Mouse (Mus musculus) heart, embryonic 10.5 days (tissue): ENCODE measurements around the gene Grk1. TPM values are rescaled to one million over a fixed set of nuclear protein-coding genes. Genes with fewer than 3 reads are reported as not detected.

Experiments
- DNase-seq: peaks from one replicate; pipeline ENCODE4 v3.0.0-alpha.2; 2017; ENCODE audit warnings: low spot score
- H3K27ac ChIP-seq: fragments of 300-500 bp; sonication (generic); 2 replicates; pipeline ENCODE4 v1.5.1; 2016; ENCODE audit warnings: mild to moderate bottlenecking
- H3K27me3 ChIP-seq: fragments of 300-500 bp; sonication (generic); 2 replicates; pipeline ENCODE4 v1.6.1; 2016; ENCODE audit warnings: mild to moderate bottlenecking; ENCODE audit not compliant: poor library complexity, insufficient read depth, severe bottlenecking
- H3K36me3 ChIP-seq: fragments of 300-500 bp; sonication (generic); 2 replicates; pipeline ENCODE4 v1.6.1; 2016; ENCODE audit warnings: mild to moderate bottlenecking, moderate library complexity
- H3K4me1 ChIP-seq: fragments of 300-500 bp; sonication (generic); 2 replicates; pipeline ENCODE4 v1.6.1; 2016; ENCODE audit warnings: mild to moderate bottlenecking
- H3K4me3 ChIP-seq: fragments of 300-500 bp; sonication (generic); 2 replicates; pipeline ENCODE4 v1.5.1; 2016; ENCODE audit warnings: mild to moderate bottlenecking, moderate library complexity
- H3K9me3 ChIP-seq: fragments of 300-500 bp; sonication (generic); 2 replicates; pipeline ENCODE4 v1.6.1; 2016; ENCODE audit warnings: mild to moderate bottlenecking, moderate library complexity
- WGBS: fragments of 180-500 bp; shearing (Covaris S2); methylation state at CpG from one replicate; pipeline ENCODE4 v1.1.7; 2016; 5-methylcytosine and 5-hydroxymethylcytosine counted together
- polyA plus RNA-seq: library from polyadenylated mRNA; unstranded; fragments of >200 nt; fragmentation: Nextera tagmentation; extraction: Ambion mirVana; gene quantifications from 2 replicates; pipeline ENCODE4 v1.2.1, GENCODE M21; 2016

Grk1 gene
- polyA plus RNA-seq, 1 experiment from 2014 or later = 0.10 TPM

DNA sequence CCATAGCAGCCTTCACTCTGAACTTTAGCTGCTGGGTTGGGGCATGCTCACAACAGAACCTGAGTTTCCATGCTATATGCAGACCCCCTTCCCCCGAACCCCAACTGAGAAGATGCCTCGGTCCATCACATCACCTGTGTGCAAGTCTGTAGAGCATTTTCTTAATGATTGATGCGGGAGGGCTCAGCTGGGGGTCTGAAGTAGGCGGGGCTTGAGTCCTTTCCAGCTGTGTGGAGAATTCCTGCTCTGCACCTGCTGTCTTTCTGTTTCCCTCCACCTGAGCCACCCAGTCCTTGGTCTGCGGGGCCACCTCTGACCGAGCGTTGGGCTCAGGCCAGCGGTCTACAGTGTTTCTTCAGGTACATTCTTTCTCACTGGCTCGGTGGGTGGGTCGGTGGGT, 30.0 kb downstream of the Grk1 start, which contains the start of gene Tmem255b:
Tmem255b (plus strand) TSS at position 301 of the 400 bp plus-strand sequence.
- Histone ChIP-seq H3K27me3 (peaks cover 58% of the 10 kb centered on the region), H3K9me3 (no peaks in the 10 kb centered on the region), H3K4me3 (0 out of 2 replicates have a peak within 1 kb of the TSS, but pooled peaks have one; percentile 8), H3K27ac (no peak within 1 kb of the TSS), H3K4me1 (peaks cover 8% of the 10 kb centered on the region; the same call in 1 of the 2 replicates), H3K36me3 (no peaks in the 10 kb centered on the region)
- DNase-seq = no peak
- WGBS = 21% methylated on average over 10 of the region's 10 CpGs

DNA sequence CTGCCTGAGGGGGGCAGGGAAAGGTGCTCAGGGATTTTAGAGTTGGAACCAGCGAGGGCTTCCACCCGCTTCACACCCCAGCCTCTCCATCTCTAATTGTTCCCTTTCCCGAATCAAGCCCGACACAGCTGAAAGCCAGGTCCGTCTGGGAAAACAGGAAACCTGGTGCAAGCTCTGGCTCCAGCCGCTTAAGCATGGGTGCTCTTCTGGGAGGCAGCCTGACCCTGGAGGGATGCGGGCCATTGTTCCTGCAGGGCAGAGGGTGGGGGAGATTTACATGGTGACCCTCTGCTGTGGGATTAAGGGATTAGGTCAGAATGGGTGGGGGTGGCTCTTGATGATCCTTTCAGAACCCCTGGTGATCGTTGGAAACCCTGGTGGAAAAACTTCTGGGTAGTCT, 31.2 kb downstream of the Grk1 start:
- Histone ChIP-seq H3K36me3 (no peaks in the 10 kb centered on the region), H3K9me3 (no peaks in the 10 kb centered on the region), H3K4me3 (no peak overlapping the region), H3K4me1 (peaks cover 8% of the 10 kb centered on the region; the same call in 1 of the 2 replicates), H3K27ac (no peak overlapping the region), H3K27me3 (peaks cover 58% of the 10 kb centered on the region)
- DNase-seq = no peak
- 12% methylated on average over 8 of the region's 8 CpGs for WGBS

DNA sequence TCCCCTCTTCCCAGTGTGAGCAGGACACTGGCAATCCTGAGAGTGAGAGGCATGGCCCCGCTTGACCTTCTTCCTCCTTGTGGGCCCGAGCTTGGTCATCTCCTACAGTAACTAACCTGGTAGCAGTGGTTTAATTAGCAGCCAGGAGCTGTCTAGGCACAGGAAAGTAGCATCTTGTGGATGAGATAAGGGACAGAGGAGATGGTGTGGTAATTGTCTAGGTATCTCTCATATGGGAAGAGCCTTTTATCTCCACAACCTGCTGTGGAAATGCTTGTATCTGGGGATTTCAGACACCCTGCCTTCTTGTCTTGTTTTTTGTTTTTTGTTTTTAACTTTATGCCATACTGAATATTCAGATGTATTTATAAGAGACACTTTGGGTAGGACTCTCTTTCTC, 32.6 kb downstream of the Grk1 start:
- DNase-seq = no peak
- Histone ChIP-seq H3K27ac (no peak overlapping the region), H3K36me3 (no peaks in the 10 kb centered on the region), H3K4me3 (no peak overlapping the region), H3K4me1 (peaks cover 8% of the 10 kb centered on the region; the same call in 1 of the 2 replicates), H3K9me3 (no peaks in the 10 kb centered on the region), H3K27me3 (peaks cover 58% of the 10 kb centered on the region)
- WGBS = 57% methylated on average over 2 of the region's 2 CpGs

DNA sequence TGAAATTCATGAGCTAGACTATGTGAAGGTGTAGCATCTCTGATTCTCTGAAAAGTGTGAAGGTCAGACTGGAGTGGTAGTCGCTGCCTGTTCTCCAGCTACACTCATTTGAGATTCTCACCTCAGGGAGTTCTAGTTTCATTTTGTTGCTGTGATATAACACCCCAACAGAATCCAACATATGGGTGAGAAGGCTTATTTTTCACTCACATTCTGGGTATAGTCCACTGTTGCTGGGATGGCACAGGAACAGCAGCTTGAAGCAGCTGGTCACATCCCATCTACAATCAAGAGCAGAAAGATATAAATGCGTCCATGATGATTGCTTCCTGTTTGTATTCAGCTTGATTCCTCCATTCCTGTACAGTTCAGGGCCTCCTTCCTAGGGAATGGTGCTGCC, 37.3 kb downstream of the Grk1 start:
- 79% methylated on average over 2 of the region's 2 CpGs for WGBS
- Histone ChIP-seq H3K4me1 (no peaks in the 10 kb centered on the region), H3K4me3 (no peak overlapping the region), H3K9me3 (no peaks in the 10 kb centered on the region), H3K27ac (no peak overlapping the region), H3K27me3 (peaks cover 13% of the 10 kb centered on the region; the same call in 1 of the 2 replicates), H3K36me3 (no peaks in the 10 kb centered on the region)
- DNase-seq = no peak

DNA sequence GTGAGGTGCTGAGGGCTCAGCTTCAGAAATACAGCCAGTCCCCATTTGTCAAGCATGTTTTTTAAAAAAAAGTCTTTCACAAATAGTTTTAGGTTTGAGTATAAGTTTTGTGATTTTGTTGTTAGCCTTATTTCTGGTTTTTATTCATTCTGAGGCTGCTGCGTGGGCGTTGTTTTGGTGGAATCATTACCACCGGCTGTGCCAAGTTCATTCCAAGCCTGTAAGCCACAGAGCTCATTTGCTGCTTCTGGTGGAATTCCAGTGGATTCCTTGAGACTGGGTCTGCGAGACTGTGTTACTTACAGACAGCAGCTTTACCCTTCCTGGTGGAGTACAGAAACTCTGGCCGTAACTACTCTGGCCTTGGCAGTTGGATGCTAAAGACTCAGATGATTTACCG, 41.6 kb downstream of the Grk1 start:
- no peaks in the 10 kb centered on the region for H3K4me1 ChIP-seq
- H3K27ac ChIP-seq = no peak overlapping the region
- 85% methylated on average over 6 of the region's 6 CpGs for WGBS
- no peaks in the 10 kb centered on the region for H3K36me3 ChIP-seq
- no peaks in the 10 kb centered on the region for H3K9me3 ChIP-seq
- no peak for DNase-seq
- H3K27me3 ChIP-seq = no peaks in the 10 kb centered on the region
- no peak overlapping the region for H3K4me3 ChIP-seq

DNA sequence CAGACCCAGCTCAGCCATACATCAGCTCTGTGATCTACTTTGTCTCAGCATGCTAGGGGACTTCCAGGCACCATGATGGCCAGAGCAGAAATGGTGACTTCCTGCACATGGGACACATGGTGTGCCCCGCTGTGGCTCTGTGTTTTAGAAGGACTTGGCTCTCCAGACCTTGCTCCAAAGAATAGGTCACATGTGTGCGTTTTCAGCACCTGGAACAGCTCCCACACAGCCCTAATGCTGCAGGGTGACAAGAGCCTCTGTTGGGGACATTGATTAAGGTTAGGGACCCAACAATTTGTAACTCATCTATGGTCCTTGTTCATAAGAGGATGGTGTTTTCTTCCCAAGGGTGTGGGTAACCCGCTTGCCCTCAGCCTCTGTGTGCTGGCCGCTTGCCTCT, 43.3 kb downstream of the Grk1 start:
- DNase-seq = no peak
- H3K36me3 ChIP-seq = no peaks in the 10 kb centered on the region
- WGBS = 54% methylated on average over 4 of the region's 4 CpGs

DNA sequence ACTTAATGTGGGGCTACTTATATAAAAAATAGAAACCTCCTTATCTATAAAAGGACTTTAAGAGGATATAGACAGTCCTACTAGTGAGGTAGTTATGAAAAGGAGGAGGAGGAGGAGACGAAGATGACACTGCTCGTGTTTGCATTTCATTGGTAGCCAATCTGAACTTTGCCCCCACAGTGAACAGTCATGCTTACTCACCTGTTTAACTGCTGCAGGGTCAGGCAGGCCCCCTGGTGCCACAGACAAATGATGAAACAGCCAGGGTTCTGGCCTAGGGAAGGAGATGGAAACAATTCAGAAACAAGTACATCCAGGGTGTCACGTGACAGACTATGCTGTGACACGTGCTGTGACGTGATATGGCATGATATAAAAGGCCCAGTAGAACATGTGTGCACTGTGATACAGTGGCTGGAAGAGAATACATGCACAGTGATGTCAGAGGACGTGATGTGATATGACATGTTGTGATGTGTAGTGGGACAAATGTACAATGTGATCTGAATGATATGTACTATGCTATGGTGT, 46.9 kb downstream of the Grk1 start:
- 66% methylated on average over 6 of the region's 6 CpGs for WGBS
- H3K4me1 ChIP-seq = no peaks in the 10 kb centered on the region
- DNase-seq = no peak
- no peak overlapping the region for H3K27ac ChIP-seq
- H3K36me3 ChIP-seq = no peaks in the 10 kb centered on the region
- no peaks in the 10 kb centered on the region for H3K27me3 ChIP-seq
- no peaks in the 10 kb centered on the region for H3K9me3 ChIP-seq
- no peak overlapping the region for H3K4me3 ChIP-seq

More for the DNA sequence above, 43.3 kb downstream of the Grk1 start:
- Histone ChIP-seq H3K4me3 (no peak overlapping the region), H3K27ac (no peak overlapping the region), H3K27me3 (no peaks in the 10 kb centered on the region), H3K9me3 (no peaks in the 10 kb centered on the region), H3K4me1 (no peaks in the 10 kb centered on the region)

DNA sequence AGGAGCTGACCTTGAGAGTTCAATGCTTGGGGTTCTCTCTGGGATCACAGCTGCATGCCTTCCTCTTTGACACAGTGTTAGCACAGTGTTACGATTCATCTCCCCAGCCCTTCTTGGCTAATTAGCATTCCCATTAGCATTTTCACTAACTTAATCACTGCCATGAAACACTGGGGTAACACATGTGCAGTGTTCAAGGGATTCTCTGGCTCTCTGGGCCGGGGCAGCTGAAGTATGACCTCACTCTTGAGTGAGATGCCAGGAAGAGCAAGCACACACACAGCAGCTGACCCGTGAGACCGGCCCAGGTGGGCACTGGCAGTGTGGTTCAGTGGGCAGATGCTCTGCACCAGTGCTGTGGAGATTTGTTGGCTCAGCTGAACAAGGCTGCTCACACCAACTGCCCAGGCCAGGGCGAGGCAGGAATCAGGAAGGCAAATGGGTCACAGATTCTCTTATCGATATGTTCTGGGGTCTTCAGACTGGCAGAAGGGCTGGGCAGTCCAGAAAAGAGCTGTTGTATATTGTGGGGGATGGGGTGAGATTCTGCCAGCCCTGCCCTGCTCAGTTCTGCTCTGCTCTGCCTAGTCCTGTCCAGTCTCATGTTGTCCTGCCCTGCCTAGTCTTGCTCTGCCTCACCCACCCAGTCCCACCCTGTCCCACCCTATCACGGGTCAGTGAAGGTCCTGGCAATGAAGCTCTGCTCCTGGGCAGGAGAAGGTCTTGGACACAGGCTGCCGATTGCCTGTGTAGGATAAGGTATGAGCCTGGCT, 49.6 kb downstream of the Grk1 start:
- no peak overlapping the region for H3K27ac ChIP-seq
- no peaks in the 10 kb centered on the region for H3K36me3 ChIP-seq
- H3K27me3 ChIP-seq = no peaks in the 10 kb centered on the region
- no peaks in the 10 kb centered on the region for H3K9me3 ChIP-seq
- no peak for DNase-seq
- 77% methylated on average over 8 of the region's 8 CpGs for WGBS
- H3K4me1 ChIP-seq = no peaks in the 10 kb centered on the region
- H3K4me3 ChIP-seq = no peak overlapping the region

DNA sequence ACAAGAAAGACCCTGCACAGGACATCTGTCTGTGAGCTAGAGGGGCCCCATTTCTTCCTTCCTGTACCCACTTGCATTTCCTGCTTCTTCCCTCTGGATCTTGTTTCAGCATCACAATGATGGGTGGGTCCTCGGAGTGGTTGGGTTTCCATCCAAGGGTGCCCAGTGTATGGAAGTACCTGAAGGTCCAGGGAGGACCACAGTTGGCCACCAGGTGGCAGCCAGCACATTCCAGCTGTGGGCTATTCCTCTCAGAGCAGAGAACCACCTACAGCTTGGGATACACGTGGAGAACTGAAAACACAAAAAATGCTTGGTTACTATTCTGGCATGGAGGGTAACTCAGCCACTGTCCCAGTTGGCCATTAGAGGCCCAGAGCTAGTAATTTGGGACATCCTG, 50.4 kb downstream of the Grk1 start:
- DNase-seq = no peak
- H3K9me3 ChIP-seq = no peaks in the 10 kb centered on the region
- no peaks in the 10 kb centered on the region for H3K27me3 ChIP-seq
- 38% methylated on average over 2 of the region's 2 CpGs for WGBS
- no peaks in the 10 kb centered on the region for H3K36me3 ChIP-seq
- no peak overlapping the region for H3K27ac ChIP-seq
- H3K4me3 ChIP-seq = no peak overlapping the region
- no peaks in the 10 kb centered on the region for H3K4me1 ChIP-seq

DNA sequence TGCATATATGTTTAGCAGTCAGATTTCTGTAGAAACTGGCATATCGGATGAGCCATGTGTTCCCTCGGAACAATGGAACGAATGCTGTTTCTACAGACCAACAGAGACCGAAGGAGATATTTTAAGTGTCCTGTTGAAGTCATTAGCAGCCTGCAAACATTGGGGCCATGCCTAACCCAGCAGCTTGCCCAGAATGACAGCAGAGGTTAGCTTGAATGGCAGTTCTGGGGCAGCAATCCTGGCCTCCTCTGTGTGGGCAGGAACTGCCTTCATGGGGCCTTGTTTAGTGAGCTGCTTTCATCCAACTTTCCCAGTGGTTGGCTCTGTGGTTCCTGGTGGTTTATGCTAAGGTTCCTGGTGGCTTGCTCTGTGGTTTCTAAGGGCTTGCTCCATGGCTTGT, 54.5 kb downstream of the Grk1 start:
- Histone ChIP-seq H3K4me3 (no peak overlapping the region), H3K9me3 (no peaks in the 10 kb centered on the region), H3K36me3 (no peaks in the 10 kb centered on the region), H3K27me3 (no peaks in the 10 kb centered on the region), H3K27ac (no peak overlapping the region), H3K4me1 (peaks cover 3% of the 10 kb centered on the region; the same call in 1 of the 2 replicates)
- 86% methylated on average over 4 of the region's 4 CpGs for WGBS
- no peak for DNase-seq

DNA sequence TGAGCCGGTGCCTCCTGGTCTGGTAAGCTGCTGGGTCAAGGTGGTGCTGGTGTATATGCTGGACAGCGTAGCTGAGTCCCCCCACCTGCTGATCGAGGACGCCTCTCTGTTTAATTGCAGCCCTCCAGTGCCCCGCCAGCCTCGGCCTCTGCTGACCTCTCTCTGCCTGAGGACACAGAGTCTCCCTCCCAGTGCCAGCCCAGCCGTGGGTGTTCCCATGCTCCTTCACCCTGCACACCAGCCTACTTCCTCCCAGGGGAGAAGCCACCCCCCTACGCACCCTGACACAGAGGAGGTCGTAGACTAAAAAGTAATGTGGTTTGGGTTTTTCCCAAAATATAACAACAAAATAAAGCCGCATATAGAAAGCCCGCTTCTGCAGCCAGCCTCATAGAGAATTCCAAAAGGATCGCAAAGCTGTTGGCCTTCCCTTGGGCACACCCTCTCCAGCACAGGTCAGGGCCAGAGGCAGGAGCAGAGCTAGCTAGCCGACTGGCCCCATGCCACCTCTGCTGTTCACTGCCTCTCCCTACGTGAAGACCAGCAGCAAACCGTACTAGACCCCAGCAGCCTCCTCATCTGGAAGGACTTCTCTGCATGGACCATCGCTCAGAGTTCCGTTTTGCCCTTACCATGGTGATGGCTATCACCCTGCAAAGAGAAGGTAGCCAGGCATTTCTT, 56.3 kb downstream of the Grk1 start:
- DNase-seq = no peak
- 80% methylated on average over 17 of the region's 17 CpGs for WGBS

DNA sequence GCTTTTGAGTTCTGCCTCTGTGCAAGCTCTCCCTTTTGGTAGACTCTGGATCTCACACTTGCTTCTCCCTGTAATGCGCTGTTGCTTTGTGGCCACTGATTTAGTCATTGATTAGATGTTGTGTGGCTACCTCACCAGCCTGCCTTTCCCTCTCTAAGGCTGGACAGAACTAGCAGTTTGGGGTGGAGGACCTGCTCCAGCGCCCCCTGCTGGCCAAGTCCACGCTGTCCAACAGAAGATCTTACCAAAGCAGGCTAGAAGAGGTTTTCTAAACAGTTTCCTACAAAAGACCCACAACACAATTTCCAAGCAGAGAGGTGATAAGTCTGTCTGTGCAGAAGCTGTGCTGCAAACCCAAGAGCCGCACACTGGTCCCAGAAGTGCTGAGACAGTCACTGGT, 57.0 kb downstream of the Grk1 start:
- WGBS = 39% methylated on average over 4 of the region's 4 CpGs
- DNase-seq = no peak
- Histone ChIP-seq H3K27me3 (no peaks in the 10 kb centered on the region), H3K27ac (no peak overlapping the region), H3K9me3 (no peaks in the 10 kb centered on the region), H3K4me3 (no peak overlapping the region), H3K4me1 (peaks cover 10% of the 10 kb centered on the region; the same call in 1 of the 2 replicates), H3K36me3 (no peaks in the 10 kb centered on the region; the same call in 1 of the 2 replicates)

More for the DNA sequence above, 56.3 kb downstream of the Grk1 start:
- Histone ChIP-seq H3K9me3 (no peaks in the 10 kb centered on the region), H3K4me3 (no peak overlapping the region), H3K36me3 (no peaks in the 10 kb centered on the region), H3K27me3 (no peaks in the 10 kb centered on the region), H3K4me1 (peaks cover 10% of the 10 kb centered on the region; the same call in 1 of the 2 replicates), H3K27ac (no peak overlapping the region)

DNA sequence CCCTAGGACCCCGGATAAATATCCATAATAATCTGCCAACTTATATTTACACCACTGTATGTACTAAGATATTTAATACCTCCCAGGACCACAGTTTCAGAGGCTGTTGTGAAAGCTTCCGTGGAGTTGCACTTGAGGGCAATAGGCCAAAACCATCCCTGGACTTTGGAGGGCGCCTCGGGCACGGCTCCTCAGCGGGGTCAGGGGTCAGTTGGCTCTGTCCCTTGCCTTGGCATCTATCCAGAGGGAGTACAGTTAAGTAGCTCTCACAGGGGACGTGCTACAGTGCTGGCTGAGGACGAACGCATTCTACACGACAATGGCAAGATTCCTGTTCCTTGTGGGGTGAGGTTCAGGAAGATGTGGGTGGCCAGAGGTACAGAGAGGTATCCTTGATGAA, 57.5 kb downstream of the Grk1 start:
- H3K27me3 ChIP-seq = no peaks in the 10 kb centered on the region
- H3K4me1 ChIP-seq = peaks cover 10% of the 10 kb centered on the region; the same call in 1 of the 2 replicates
- H3K9me3 ChIP-seq = no peaks in the 10 kb centered on the region
- 84% methylated on average over 10 of the region's 10 CpGs for WGBS
- no peak for DNase-seq
- no peak overlapping the region for H3K4me3 ChIP-seq
- H3K27ac ChIP-seq = no peak overlapping the region
- no peaks in the 10 kb centered on the region; the same call in 1 of the 2 replicates for H3K36me3 ChIP-seq
